ENCODE assay signal across 9 mouse cellular contexts in genomic region chr6:115692963-115693730, GRCm38 (mm10). TPM values are rescaled to one million over a fixed set of nuclear protein-coding genes. Genes with fewer than 3 reads are reported as not detected.
A peak's percentile ranks its signal among the peaks of the same experiment; 100 is the strongest.
DNase-seq lines count a peak whose midpoint lies in the region; ATAC-seq lines count a peak whose summit lies in the region.
"Had no signal": no experiment of that assay in that cellular context is flagged by ENCODE, and none has a peak within 500 bp of the region (broad histone marks: within the 10 kb centered on the region; RNA-seq: fewer than 3 reads in every experiment).

No protein-coding gene starts in this region.

- peaks cover 29% of the 10 kb centered on the region for H3K4me1 ChIP-seq in heart, embryonic 12.5 days (replicated peaks)
- peaks cover 2% of the 10 kb centered on the region; the same call in 1 of the 2 replicates for H3K4me1 ChIP-seq in midbrain, embryonic 14.5 days (ENCODE audit: control insufficient read depth, insufficient read depth, low read length)
- H3K4me1 ChIP-seq in midbrain, embryonic 15.5 days: no peaks in the 10 kb centered on the region

- H3K4me3 ChIP-seq in heart, embryonic 12.5 days: no peak overlapping the region
- H3K4me3 ChIP-seq in midbrain, embryonic 14.5 days (replicated peaks; ENCODE audit: low read depth, low read length): no peak overlapping the region
- no peak overlapping the region for H3K4me3 ChIP-seq in midbrain, embryonic 15.5 days
- H3K4me3 ChIP-seq: megakaryocyte, embryonic 14.5 days had no signal

- no peaks in the 10 kb centered on the region for H3K9me3 ChIP-seq in heart, embryonic 12.5 days (replicated peaks)
- no peaks in the 10 kb centered on the region for H3K9me3 ChIP-seq in midbrain, embryonic 14.5 days (ENCODE audit: control insufficient read depth, low read length)
- H3K9me3 ChIP-seq in midbrain, embryonic 15.5 days: no peaks in the 10 kb centered on the region
- H3K9me3 ChIP-seq: megakaryocyte, embryonic 14.5 days had no signal

- no peak for DNase-seq in heart, adult 11 months
- DNase-seq in midbrain, embryonic 14.5 days: peak; percentile 6
- peak; percentile 25 to 27 for DNase-seq in thymus, postnatal 36 days
- DNase-seq in frontal cortex, postnatal 10 days (ENCODE audit: low spot score in 2 of 2): no peak
- DNase-seq in adrenal gland, postnatal 25 days: no peak

- peak overlapping the region; percentile 39 for H3K27ac ChIP-seq in heart, embryonic 12.5 days (ENCODE audit: poor library complexity, severe bottlenecking)
- H3K27ac ChIP-seq in midbrain, embryonic 14.5 days (replicated peaks; ENCODE audit: low read depth, low read length): no peak overlapping the region
- no peak overlapping the region for H3K27ac ChIP-seq in midbrain, embryonic 15.5 days

- H3K4me2 ChIP-seq in heart, embryonic 12.5 days: no peak overlapping the region
- H3K4me2 ChIP-seq in midbrain, embryonic 14.5 days (ENCODE audit: low read length): no peak overlapping the region
- no peak overlapping the region for H3K4me2 ChIP-seq in midbrain, embryonic 15.5 days

- no peaks in the 10 kb centered on the region for H3K27me3 ChIP-seq in heart, embryonic 12.5 days (replicated peaks)
- no peaks in the 10 kb centered on the region for H3K27me3 ChIP-seq in midbrain, embryonic 14.5 days (ENCODE audit: control insufficient read depth, insufficient read depth, low read length)
- no peaks in the 10 kb centered on the region for H3K27me3 ChIP-seq in midbrain, embryonic 15.5 days (replicated peaks)
- H3K27me3 ChIP-seq: megakaryocyte, embryonic 14.5 days had no signal

- WGBS in heart, embryonic 12.5 days: 70% methylated on average over 5 of the region's 5 CpGs
- 75% methylated on average over 5 of the region's 5 CpGs for WGBS in midbrain, embryonic 14.5 days
- 65% methylated on average over 5 of the region's 5 CpGs for WGBS in midbrain, embryonic 15.5 days

- ATAC-seq in heart, embryonic 12.5 days (ENCODE audit: insufficient number of reproducible peaks, low FRiP score): no peak
- ATAC-seq in midbrain, embryonic 14.5 days (ENCODE audit: low FRiP score, low TSS enrichment): no peak
- no peak for ATAC-seq in midbrain, embryonic 15.5 days (replicated peaks)
- ATAC-seq in inflammation-experienced regulatory T-cells, adult 6 months: peak; percentile 53

- H3K36me3 ChIP-seq in heart, embryonic 12.5 days: no peaks in the 10 kb centered on the region
- no peaks in the 10 kb centered on the region for H3K36me3 ChIP-seq in midbrain, embryonic 14.5 days (ENCODE audit: control insufficient read depth, insufficient read depth, low read length)
- H3K36me3 ChIP-seq in midbrain, embryonic 15.5 days (replicated peaks): no peaks in the 10 kb centered on the region

- no peak overlapping the region for H3K9ac ChIP-seq in heart, embryonic 12.5 days
- H3K9ac ChIP-seq in midbrain, embryonic 14.5 days (replicated peaks; ENCODE audit: low read length): no peak overlapping the region
- H3K9ac ChIP-seq in midbrain, embryonic 15.5 days: no peak overlapping the region

RNA-seq across cellular contexts. Expression of gene Raf1, which starts 16.7 kb away (rescaled TPM):
- polyA plus RNA-seq in heart, embryonic 12.5 days (2016; fragmentation: Nextera tagmentation; extraction: Ambion mirVana): 109 TPM in 2 replicates
- polyA plus RNA-seq in midbrain, embryonic 14.5 days (2014; fragmentation: Nextera tagmentation; extraction: Ambion mirVana): 148 and 179 TPM in 2 replicates
- polyA plus RNA-seq in midbrain, embryonic 15.5 days (2015; fragmentation: Nextera tagmentation; extraction: Ambion mirVana): 142 and 146 TPM in 2 replicates
- polyA plus RNA-seq in inflammation-experienced regulatory T-cells, adult 6 months (2017; shearing (Covaris generic)): 10 to 100 TPM; 52.6 to 72.0 (median 66.5) TPM
- total RNA-seq in adrenal gland, postnatal 25 days (2021): 115 and 155 TPM in 2 replicates

Comparison
In these comparisons a context has a peak if more than half of its experiments do, and no peak if none do; other contexts are left out.
1. DNase-seq: peak in midbrain, embryonic 14.5 days (single experiment) and thymus, postnatal 36 days (2 of 2); none in heart, adult 11 months (single experiment), frontal cortex, postnatal 10 days (0 of 2) and adrenal gland, postnatal 25 days (single experiment).